Mouse (Mus musculus) lung, postnatal 14 days (tissue): ENCODE results near the gene Pnpla2.
A peak's percentile ranks its signal among the peaks of the same experiment; 100 is the strongest.
"Not testable (repeated sequence)": the region's sequence is repeated elsewhere in the genome, so short reads cannot be mapped to it uniquely, and the experiment has no call there.

Experiments used
- DNase-seq: peaks from one replicate; pipeline ENCODE4 v3.0.0; 2021

Gene Pnpla2

GRCm38 (mm10) chr7:141454967-141455551 lies at the start of gene Pnpla2:
Gene Pnpla2, plus strand, starts transcription at chr7:141455198.
- peak; percentile 98 for DNase-seq

GRCm38 (mm10) chr7:141405466-141405865 lies 49.5 kb upstream of the Pnpla2 start:
- no peak for DNase-seq

GRCm38 (mm10) chr7:141407670-141408069 lies 47.3 kb upstream of the Pnpla2 start:
- not testable (repeated sequence) for DNase-seq

- peak; percentile 94 for DNase-seq
Measured at GRCm38 (mm10) chr7:141408833-141409232, 46.2 kb upstream of the Pnpla2 start.

- no peak for DNase-seq
Measured at GRCm38 (mm10) chr7:141410631-141411030, 44.4 kb upstream of the Pnpla2 start.

GRCm38 (mm10) chr7:141411667-141412066 lies 43.3 kb upstream of the Pnpla2 start:
- DNase-seq = no peak

GRCm38 (mm10) chr7:141413331-141413730 lies 41.7 kb upstream of the Pnpla2 start:
- no peak for DNase-seq

GRCm38 (mm10) chr7:141413809-141414584 lies 41.0 kb upstream of the Pnpla2 start, which contains the start of gene Gatd1:
Gene Gatd1, minus strand, starts transcription at chr7:141414136.
- peak; percentile 100 for DNase-seq

- DNase-seq = no peak
Measured at GRCm38 (mm10) chr7:141416144-141416841, 38.7 kb upstream of the Pnpla2 start.

GRCm38 (mm10) chr7:141417731-141418681 lies 37.0 kb upstream of the Pnpla2 start:
- no peak for DNase-seq

- peak; percentile 50 for DNase-seq
Measured at GRCm38 (mm10) chr7:141418970-141419369, 36.0 kb upstream of the Pnpla2 start.

GRCm38 (mm10) chr7:141420030-141420702 lies 34.8 kb upstream of the Pnpla2 start:
- DNase-seq = no peak

- DNase-seq = no peak
Measured at GRCm38 (mm10) chr7:141423811-141424210, 31.2 kb upstream of the Pnpla2 start.

GRCm38 (mm10) chr7:141426948-141427730 lies 27.9 kb upstream of the Pnpla2 start:
- no peak for DNase-seq

GRCm38 (mm10) chr7:141428701-141429100 lies 26.3 kb upstream of the Pnpla2 start:
- DNase-seq = no peak

- DNase-seq = peak; percentile 24
Measured at GRCm38 (mm10) chr7:141429310-141429709, 25.7 kb upstream of the Pnpla2 start, which contains the start of gene Cend1. Gene Cend1, minus strand, starts transcription at chr7:141429491.

GRCm38 (mm10) chr7:141429840-141430584 lies 25.0 kb upstream of the Pnpla2 start:
- no peak for DNase-seq

GRCm38 (mm10) chr7:141430585-141431240 lies 24.3 kb upstream of the Pnpla2 start:
- no peak for DNase-seq

- DNase-seq = no peak
Measured at GRCm38 (mm10) chr7:141431434-141432185, 23.4 kb upstream of the Pnpla2 start.
